Mouse (Mus musculus) right cerebral cortex, postnatal 10 days (tissue): ENCODE data around the gene Dcaf11.

Experiments
- DNase-seq, 2 experiments: peaks; one replicate each; pipeline ENCODE4 v3.0.0; 2021; ENCODE audit warnings: low spot score in 2 of 2

Dcaf11 gene

DNA sequence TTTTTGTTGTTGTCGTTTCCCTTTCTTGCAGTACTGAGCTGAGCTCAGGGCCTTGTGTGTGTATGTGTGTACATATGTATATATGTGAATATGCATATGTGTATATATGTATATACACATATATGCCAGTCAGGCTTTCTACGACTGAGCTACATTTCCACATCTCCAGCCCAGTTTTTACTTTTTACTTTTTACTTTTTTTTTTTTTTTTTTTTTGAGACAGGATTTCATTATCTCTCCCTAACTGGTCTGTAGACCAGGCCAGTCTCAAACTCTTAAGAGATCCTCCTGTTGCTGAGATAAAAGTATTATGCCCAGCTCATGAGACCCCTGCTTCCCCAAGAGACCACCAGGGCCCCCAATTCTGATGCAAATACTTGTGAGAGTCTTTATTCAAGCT is 57.0 kb downstream of the Dcaf11 start:
- no peak for DNase-seq

- DNase-seq: no peak
Measured at GRCm38 (mm10) chr14:55617822-55618221, 58.0 kb downstream of the Dcaf11 start, which contains the start of gene Rec8. Gene Rec8 (plus strand): TSS chr14:55618037.

DNA sequence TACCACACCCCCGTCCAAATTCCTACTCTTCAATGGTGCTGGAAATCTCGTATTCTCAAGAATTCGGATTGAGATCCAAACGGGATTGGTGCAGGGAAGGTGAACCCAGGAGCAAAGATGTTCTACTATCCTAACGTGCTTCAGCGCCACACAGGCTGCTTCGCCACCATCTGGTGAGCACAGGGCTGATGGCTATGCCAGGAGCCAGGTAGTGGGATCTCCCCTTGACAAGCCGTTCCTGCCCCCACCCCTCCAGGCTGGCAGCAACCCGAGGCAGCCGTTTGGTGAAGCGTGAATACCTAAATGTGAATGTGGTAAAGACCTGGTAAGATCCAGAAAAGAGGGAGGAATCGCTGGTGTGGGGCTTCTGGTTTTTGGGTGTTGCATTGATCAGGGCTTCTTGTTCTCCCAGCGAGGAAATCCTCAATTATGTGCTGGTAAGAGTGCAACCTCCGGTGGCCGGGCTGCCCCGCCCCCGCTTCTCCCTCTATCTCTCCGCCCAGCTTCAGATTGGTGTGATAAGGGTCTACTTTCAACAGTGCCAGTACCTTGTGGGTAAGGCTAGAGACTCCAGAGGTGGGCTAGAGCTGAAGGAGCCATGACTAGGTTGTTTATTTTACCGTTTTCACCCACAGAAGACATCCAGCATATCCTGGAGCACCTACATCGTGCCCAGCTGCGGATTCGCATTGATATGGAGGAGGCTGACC is 58.8 kb downstream of the Dcaf11 start:
- DNase-seq: no peak
